Mouse (Mus musculus) heart, adult 8-10 months (tissue): Measurements from ENCODE around the gene Slc25a36. TPM values are rescaled to one million over a fixed set of nuclear protein-coding genes. Genes with fewer than 3 reads are reported as not detected.

Experiments used
- DNase-seq: peaks from one replicate; pipeline ENCODE4 v3.0.0; 2022; ENCODE audit warnings: low spot score
- total RNA-seq, 4 experiments: library from RNA; stranded (reverse); gene quantifications; 2 replicates each; pipeline ENCODE4 v1.2.4; 2022

Gene Slc25a36
- total RNA-seq, 4 experiments from 2014 or later: 38.7 to 46.7 (median 40.4) TPM

DNA sequence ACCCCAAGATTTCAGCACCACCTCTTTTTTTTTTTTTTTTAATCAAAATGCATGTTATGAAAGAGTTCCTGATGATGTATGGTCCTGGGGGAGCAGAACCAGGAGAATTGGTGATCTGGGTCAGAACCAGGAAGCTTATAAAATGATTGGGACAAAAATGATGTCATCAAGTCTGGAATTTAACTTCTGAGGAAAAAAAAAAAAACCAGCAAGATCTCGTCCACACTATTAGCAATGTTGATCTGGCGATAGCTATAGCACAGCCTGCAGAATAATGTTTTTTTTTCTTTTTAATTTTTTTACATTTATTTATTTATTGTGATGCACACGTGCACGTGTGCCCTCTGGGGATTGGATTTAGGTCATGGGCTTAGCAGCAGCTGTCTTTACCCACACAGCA lies 64.7 kb downstream of the Slc25a36 start:
- DNase-seq: no peak

DNA sequence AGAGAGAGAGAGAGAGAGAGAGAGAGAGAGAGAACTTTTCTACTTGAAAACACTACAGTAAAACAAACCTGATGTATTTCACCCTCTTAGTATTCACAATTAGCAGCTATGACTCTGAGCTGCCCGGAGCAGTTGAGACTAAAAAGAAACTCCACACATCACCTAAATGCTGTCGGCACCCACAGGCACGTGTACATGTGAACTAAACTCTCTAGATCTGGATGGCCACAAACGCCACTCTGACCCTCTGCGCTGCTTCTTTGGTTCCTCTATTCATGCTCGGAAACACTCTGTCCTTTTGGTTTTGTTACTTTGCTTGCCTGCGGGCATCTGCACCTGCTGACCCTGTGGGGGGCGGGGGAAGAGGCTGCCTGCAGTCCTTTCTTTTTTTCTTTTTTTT lies 69.3 kb downstream of the Slc25a36 start:
- no peak for DNase-seq

DNA sequence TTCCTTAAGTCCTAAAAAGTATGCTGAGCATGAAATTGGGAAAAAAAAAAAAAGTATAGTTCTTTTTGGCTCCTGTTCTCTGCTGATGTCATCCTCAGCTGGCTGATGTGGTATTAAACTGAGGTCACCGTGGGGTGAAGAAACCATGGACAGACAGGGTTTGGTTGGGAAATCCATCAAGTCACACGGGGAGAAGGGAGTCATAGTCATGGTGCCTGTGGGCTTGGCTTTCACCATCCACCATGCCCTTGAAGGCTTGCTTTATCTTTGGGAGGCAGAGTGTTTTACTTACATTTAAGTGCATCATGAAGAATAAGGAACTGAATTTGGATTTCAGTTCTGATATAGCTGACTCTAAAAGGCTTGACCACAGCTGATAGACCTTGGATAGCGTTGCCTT lies 72.9 kb downstream of the Slc25a36 start:
- DNase-seq: no peak

DNA sequence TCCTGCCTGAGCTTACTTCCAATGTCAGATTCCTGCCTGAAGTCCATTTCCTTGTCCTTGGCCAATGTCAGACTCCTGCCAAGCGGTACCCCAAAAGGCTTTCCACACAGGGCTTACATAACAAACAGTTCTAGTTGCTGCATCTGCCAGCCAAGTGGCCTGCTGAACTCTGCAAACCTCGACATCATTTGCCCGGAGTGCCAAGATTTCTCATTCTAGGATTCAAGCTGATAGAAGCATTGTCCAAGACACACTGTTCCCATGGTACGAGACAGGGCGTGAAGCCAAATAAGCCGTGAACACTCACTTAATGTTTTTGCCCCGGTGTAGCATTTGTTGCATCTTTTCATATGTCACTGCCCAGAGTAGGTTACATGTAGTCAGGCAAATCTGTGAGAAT lies 74.3 kb downstream of the Slc25a36 start:
- no peak for DNase-seq

DNA sequence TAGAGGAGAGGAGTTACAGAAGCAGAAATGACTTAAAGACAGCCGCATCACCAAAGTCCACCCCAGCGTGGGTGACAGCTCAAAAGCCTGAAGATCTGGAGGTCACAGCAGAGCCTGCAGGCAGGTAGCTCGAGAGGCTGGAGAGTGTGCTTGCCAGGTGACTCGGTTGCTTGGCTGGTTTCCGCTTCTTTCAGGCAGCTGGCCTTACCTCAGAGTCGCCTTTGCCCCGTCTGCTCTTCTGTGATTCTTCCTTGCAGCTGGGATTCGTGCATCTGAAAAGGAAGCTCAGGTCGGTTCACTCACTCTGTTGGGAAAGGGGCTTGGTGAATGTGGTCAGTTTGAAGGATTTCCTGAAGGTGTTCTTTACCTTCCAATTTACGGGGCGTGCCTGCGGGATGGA lies 83.6 kb downstream of the Slc25a36 start:
- no peak for DNase-seq

DNA sequence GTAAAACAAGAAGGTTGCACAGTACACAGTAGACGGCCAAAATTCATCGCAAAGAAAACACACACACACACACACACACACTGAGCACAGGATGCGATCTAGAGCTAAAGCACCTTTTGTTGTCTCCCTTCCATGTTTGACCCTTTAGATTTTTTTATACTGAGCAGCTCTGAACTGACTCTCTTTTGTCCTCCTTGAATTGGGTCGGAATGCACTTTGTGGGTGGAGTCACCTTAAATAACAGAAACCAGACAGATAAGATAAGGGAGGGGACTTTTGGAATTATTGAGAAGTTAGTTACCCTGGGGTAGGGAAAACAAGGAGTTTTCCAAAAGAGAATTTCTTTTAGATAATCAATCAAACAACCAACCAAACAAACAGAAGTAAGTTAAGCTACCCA lies 85.0 kb downstream of the Slc25a36 start:
- no peak for DNase-seq

Other genes starting within 250 kb of the Slc25a36 start
- 10 to 100 TPM; 12.3 to 22.6 (median 17.7) TPM for gene Pxylp1, start 218.5 kb downstream of the Slc25a36 start, total RNA-seq
- gene Spsb4, start 92.3 kb downstream of the Slc25a36 start, total RNA-seq: 1 to 10 TPM; 3.3 to 4.9 (median 4.3) TPM